Mouse (Mus musculus): ENCODE measurements around the gene Mrgprb1.
"Not testable (repeated sequence)": the region's sequence is repeated elsewhere in the genome, so short reads cannot be mapped to it uniquely, and the experiment has no call there.

The Mrgprb1 gene

GRCm38 (mm10) chr7:48456242-48456641 lies at the start of gene Mrgprb1:
Gene Mrgprb1 (minus strand): TSS chr7:48456342.
- no peak for DNase-seq (ENCODE audit: low spot score)

- no peak for DNase-seq (ENCODE audit: low spot score)
Measured at GRCm38 (mm10) chr7:48499221-48499620, 43.1 kb upstream of the Mrgprb1 start, which contains the start of gene Mrgprx2. Gene Mrgprx2 (minus strand): TSS chr7:48499321.

- DNase-seq (ENCODE audit: low spot score): no peak
Measured at GRCm38 (mm10) chr7:48436581-48436980, 19.6 kb downstream of the Mrgprb1 start.

GRCm38 (mm10) chr7:48435936-48436335 lies 20.2 kb downstream of the Mrgprb1 start:
- not testable (repeated sequence) for DNase-seq (ENCODE audit: low spot score)
